Mouse (Mus musculus): ENCODE data around the gene Snx29.

GRCm38 (mm10) chr16:11621042-11621441, 298.3 kb downstream of the Snx29 start:
- TF ChIP-seq POLR2A (IDR thresholded peaks at IDR 0.05; ENCODE audit: low read depth, low read length) (no peak), CTCF (IDR thresholded peaks at IDR 0.05; ENCODE audit: borderline replicate concordance, insufficient read depth, low read length) (no peak)

Measured in embryonic fibroblast, embryonic 13.5 days (primary cell).